In the genomic region with DNA sequence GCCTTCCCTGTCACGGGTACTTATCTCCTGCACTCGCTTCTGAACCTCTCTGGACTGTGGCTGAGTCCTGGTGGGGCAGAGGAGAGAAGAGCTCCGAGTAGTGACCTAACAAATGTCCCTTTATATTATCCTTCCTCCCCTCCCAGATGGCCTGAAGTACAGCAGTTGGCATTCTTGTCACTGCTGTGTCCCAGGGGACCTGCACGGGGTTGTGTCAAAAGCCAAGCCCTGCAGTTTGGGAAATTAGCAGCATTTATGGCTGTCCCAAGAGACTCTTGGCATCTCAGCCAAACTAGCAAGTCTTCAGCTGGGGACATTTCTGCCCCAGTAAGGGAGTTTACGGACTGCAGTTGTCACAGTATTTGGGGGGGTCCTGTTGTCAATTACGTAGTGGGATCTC, we compare ENCODE assay signal across 22 mouse cellular contexts. TPM values are rescaled to one million over a fixed set of nuclear protein-coding genes. Genes with fewer than 3 reads are reported as not detected.
DNase-seq lines count a peak whose midpoint lies in the region; ATAC-seq and TF ChIP-seq lines count a peak whose summit lies in the region.
"Had no signal": no experiment of that assay in that cellular context is flagged by ENCODE, and none has a peak within 500 bp of the region (broad histone marks: within the 10 kb centered on the region; RNA-seq: fewer than 3 reads in every experiment).

No protein-coding gene starts in this region.

- 0 out of 2 replicates have a peak overlapping the region, but pooled peaks have one; percentile 0 for H3K27ac ChIP-seq in hindbrain, embryonic 13.5 days
- H3K27ac ChIP-seq in hindbrain, embryonic 10.5 days, result no peak overlapping the region
- peak overlapping the region; percentile 28; the same call in 1 of the 2 replicates for H3K27ac ChIP-seq in left cerebral cortex, adult 2 months
- H3K27ac ChIP-seq in cortical plate, adult 2 months (ENCODE audit: insufficient read depth, low read length), result peak overlapping the region; percentile 61; the same call in 1 of the 2 replicates
- H3K27ac ChIP-seq: embryonic facial prominence, embryonic 15.5 days; heart, embryonic 15.5 days; hindbrain, embryonic 14.5 days; limb, embryonic 15.5 days; midbrain, embryonic 15.5 days had no signal

- no peak for TF ChIP-seq CTCF in left cerebral cortex, adult 2 months (IDR thresholded peaks at IDR 0.05)
- no peak for TF ChIP-seq CTCF in cortical plate, adult 2 months (IDR thresholded peaks at IDR 0.05; ENCODE audit: extremely low read depth, insufficient read depth, low read length)

- intact Hi-C loops in left cerebral cortex, adult 2 months (cut with DNase I), result no loop called here

- ATAC-seq in hindbrain, embryonic 13.5 days (ENCODE audit: low FRiP score), result no peak
- ATAC-seq: midbrain, embryonic 15.5 days had no signal

- peaks cover 36% of the 10 kb centered on the region for H3K36me3 ChIP-seq in hindbrain, embryonic 13.5 days
- H3K36me3 ChIP-seq in hindbrain, embryonic 10.5 days, result peaks cover 29% of the 10 kb centered on the region
- H3K36me3 ChIP-seq: embryonic facial prominence, embryonic 15.5 days; heart, embryonic 15.5 days; limb, embryonic 15.5 days had no signal

- peak; percentile 33 to 43 for DNase-seq in cerebellum, adult 18-20 months
- DNase-seq in cerebellum, adult 11 months, result no peak
- DNase-seq in hindbrain, embryonic 10.5 days (ENCODE audit: low spot score), result no peak
- DNase-seq in left cerebral cortex, adult 2 months (ENCODE audit: extremely low spot score in 1 of 2, low spot score in 2 of 2), result no peak
- no peak for DNase-seq in left cerebral cortex, adult 18-20 months (ENCODE audit: low spot score in 2 of 2)
- no peak for DNase-seq in gastrocnemius, adult 18-20 months (ENCODE audit: low spot score)
- DNase-seq: B cell, adult 2 months; cerebellum, postnatal 14 days; gastrocnemius, postnatal 14 days; heart, adult 18-20 months; lung, postnatal 10 days; spleen, adult 18-20 months; thymus, postnatal 25 days had no signal

- H3K9ac ChIP-seq in hindbrain, embryonic 13.5 days, result no peak overlapping the region
- H3K9ac ChIP-seq: embryonic facial prominence, embryonic 15.5 days; heart, embryonic 15.5 days; hindbrain, embryonic 14.5 days; limb, embryonic 15.5 days; midbrain, embryonic 15.5 days had no signal

- TF ChIP-seq POLR2A in cortical plate, adult 2 months (IDR thresholded peaks at IDR 0.05; ENCODE audit: extremely low read depth, insufficient read depth, low read length), result no peak

- no peaks in the 10 kb centered on the region for H3K27me3 ChIP-seq in hindbrain, embryonic 13.5 days
- no peaks in the 10 kb centered on the region for H3K27me3 ChIP-seq in hindbrain, embryonic 10.5 days (ENCODE audit: insufficient read depth, poor library complexity, severe bottlenecking)
- H3K27me3 ChIP-seq: embryonic facial prominence, embryonic 15.5 days; heart, embryonic 15.5 days; limb, embryonic 15.5 days; midbrain, embryonic 15.5 days had no signal

- 54% methylated on average over 6 of the region's 6 CpGs for WGBS in hindbrain, embryonic 13.5 days
- WGBS in hindbrain, embryonic 10.5 days, result 71% methylated on average over 6 of the region's 6 CpGs

- H3K4me1 ChIP-seq in hindbrain, embryonic 13.5 days (replicated peaks), result peaks cover 67% of the 10 kb centered on the region
- peaks cover 52% of the 10 kb centered on the region for H3K4me1 ChIP-seq in hindbrain, embryonic 10.5 days (replicated peaks)
- H3K4me1 ChIP-seq in cortical plate, adult 2 months (ENCODE audit: control insufficient read depth, insufficient read depth, low read length), result peaks cover 23% of the 10 kb centered on the region

- no peak overlapping the region for H3K4me2 ChIP-seq in hindbrain, embryonic 13.5 days
- H3K4me2 ChIP-seq: embryonic facial prominence, embryonic 15.5 days; heart, embryonic 15.5 days; hindbrain, embryonic 14.5 days; limb, embryonic 15.5 days; midbrain, embryonic 15.5 days had no signal

- H3K4me3 ChIP-seq in hindbrain, embryonic 13.5 days, result no peak overlapping the region
- H3K4me3 ChIP-seq in hindbrain, embryonic 10.5 days, result no peak overlapping the region
- H3K4me3 ChIP-seq in left cerebral cortex, adult 2 months, result no peak overlapping the region
- no peak overlapping the region for H3K4me3 ChIP-seq in cortical plate, adult 2 months (ENCODE audit: insufficient read depth, low read length)
- H3K4me3 ChIP-seq: embryonic facial prominence, embryonic 15.5 days; heart, embryonic 15.5 days; limb, embryonic 15.5 days; megakaryocyte, embryonic 14.5 days; midbrain, embryonic 15.5 days; myocyte had no signal

- H3K9me3 ChIP-seq in hindbrain, embryonic 13.5 days, result no peaks in the 10 kb centered on the region
- H3K9me3 ChIP-seq in hindbrain, embryonic 10.5 days, result no peaks in the 10 kb centered on the region
- H3K9me3 ChIP-seq: embryonic facial prominence, embryonic 15.5 days; heart, embryonic 15.5 days; limb, embryonic 15.5 days; megakaryocyte, embryonic 14.5 days; midbrain, embryonic 15.5 days had no signal

RNA-seq across cellular contexts. Expression of a gene that starts 27.9 kb away (rescaled TPM):
- polyA plus RNA-seq in hindbrain, embryonic 13.5 days (2015; fragmentation: Nextera tagmentation; extraction: Ambion mirVana), result 80.2 and 83.1 TPM in 2 replicates
- 17.0 and 29.0 TPM in 2 replicates for polyA plus RNA-seq in hindbrain, embryonic 10.5 days (2016; fragmentation: Nextera tagmentation; extraction: Ambion mirVana)
- total RNA-seq in left cerebral cortex, adult 2 months (2021), result 100 to 1,000 TPM; 605 to 610 TPM
- total RNA-seq in left cerebral cortex, adult 18-20 months (2021), result 100 to 1,000 TPM; 566 to 572 TPM
- polyA plus RNA-seq in cortical plate, adult 2 months (2012; rRNA removed), result 321 and 328 TPM in 2 replicates
- total RNA-seq in gastrocnemius, adult 18-20 months (2021), result 1 to 10 TPM in 1 of 2 experiments, under 1 TPM in 1; 0.64 to 1.2 TPM

Comparison
In these comparisons a context has a peak if more than half of its experiments do, and no peak if none do; other contexts are left out.
1. DNase-seq: peak in cerebellum, adult 18-20 months (2 of 2); none in cerebellum, adult 11 months (single experiment), hindbrain, embryonic 10.5 days (single experiment), left cerebral cortex, adult 2 months (0 of 2), left cerebral cortex, adult 18-20 months (0 of 2) and gastrocnemius, adult 18-20 months (single experiment).
2. RNA of a gene that starts 27.9 kb away (total RNA-seq): 605 to 610 TPM in left cerebral cortex, adult 2 months and 566 to 572 TPM in left cerebral cortex, adult 18-20 months; 0.64 to 1.2 TPM in gastrocnemius, adult 18-20 months; every median in the first group is over 100 times any median in the second.